Mouse (Mus musculus): ENCODE data around the gene Dph1. TPM values are rescaled to one million over a fixed set of nuclear protein-coding genes. Genes with fewer than 3 reads are reported as not detected.

Gene Dph1
- polyA plus RNA-seq, 1 experiment = not detected

DNA sequence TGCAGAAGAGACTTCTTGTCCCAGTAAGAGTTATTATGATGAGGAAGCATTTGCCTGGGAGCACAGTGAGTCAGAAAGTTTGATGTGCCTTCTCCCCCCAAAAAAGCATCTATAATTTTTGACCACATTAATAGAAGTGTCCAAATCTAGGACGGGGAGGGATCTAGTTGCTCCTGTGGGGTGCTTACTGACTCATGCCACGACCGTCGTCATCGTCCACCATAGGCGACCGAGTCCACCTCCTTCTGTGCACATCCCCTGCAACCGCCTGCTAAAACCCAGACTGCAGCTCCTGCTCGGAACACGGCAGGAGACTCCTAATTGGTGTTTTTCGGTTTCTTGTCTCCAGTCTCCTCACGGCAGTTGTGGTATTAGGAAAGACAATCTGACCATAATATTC is 33.0 kb upstream of the Dph1 start:
- WGBS = 86% methylated on average over 12 of the region's 12 CpGs
- peaks cover 8% of the 10 kb centered on the region for H3K4me1 ChIP-seq (ENCODE audit: control insufficient read depth, insufficient read depth, low read length)
- no peak overlapping the region for H3K27ac ChIP-seq (ENCODE audit: insufficient read depth, low read depth, low read length)
- H3K4me3 ChIP-seq (ENCODE audit: insufficient read depth, low read depth, low read length) = no peak overlapping the region
- TF ChIP-seq POLR2A (IDR thresholded peaks at IDR 0.05; ENCODE audit: insufficient read depth, low read depth, low read length) = no peak
- no peak for TF ChIP-seq CTCF (IDR thresholded peaks at IDR 0.05; ENCODE audit: insufficient read depth, low read depth, low read length)

DNA sequence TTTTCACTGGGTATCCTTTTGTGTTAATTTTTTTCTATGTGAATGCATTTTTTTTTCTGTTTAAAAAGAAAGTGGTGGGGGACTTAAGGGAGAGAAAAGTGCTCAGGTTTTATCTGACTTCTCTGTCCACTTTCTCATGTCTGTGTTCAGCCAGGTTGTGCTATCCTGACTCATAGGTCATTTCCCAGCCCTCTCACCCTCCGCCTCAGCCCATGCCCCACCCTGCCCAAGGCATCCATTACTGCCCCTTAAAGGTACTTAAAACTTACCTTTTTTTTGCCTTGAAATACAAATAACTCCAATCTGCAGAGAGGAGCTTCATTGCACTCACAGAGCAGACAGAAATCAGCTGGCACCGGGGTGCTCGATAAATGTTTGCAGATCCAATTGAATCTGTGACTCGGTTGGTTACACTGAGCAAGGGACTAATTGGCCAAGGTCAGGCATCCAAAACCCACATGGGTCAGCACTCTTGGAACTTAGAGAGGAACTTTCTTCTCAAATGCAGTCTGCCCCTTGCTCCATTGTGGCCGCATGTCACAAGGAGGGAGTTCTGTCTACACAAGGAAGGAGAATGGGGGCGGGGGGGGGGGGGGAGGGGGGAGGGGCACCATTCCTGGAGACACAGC is 29.6 kb upstream of the Dph1 start:
- H3K4me1 ChIP-seq (ENCODE audit: control insufficient read depth, insufficient read depth, low read length) = peaks cover 8% of the 10 kb centered on the region
- H3K4me3 ChIP-seq (ENCODE audit: insufficient read depth, low read depth, low read length) = no peak overlapping the region
- WGBS = 37% methylated on average over 5 of the region's 6 CpGs
- H3K27ac ChIP-seq (ENCODE audit: insufficient read depth, low read depth, low read length) = no peak overlapping the region
- no peak for TF ChIP-seq POLR2A (IDR thresholded peaks at IDR 0.05; ENCODE audit: insufficient read depth, low read depth, low read length)
- no peak for TF ChIP-seq CTCF (IDR thresholded peaks at IDR 0.05; ENCODE audit: insufficient read depth, low read depth, low read length)

DNA sequence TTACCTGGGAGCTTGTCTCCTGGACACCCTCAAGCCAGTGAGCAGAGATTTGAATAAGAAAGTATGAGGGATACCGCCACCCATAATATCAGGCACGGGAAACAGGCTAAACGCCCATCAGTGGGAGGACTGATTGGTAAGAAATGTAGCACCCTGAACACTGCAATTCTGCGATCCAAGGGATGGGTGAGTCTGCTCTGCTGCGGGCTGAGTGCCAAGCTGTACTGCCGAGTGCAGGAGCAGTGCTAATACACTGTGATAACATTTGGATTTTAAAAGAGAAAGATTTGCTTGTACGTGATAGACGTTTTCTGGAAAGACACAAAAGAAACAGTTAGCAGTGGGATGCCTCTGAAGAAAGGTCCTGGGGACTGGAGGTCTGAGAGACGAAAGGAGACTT is 29.1 kb upstream of the Dph1 start:
- TF ChIP-seq POLR2A (IDR thresholded peaks at IDR 0.05; ENCODE audit: insufficient read depth, low read depth, low read length) (no peak), CTCF (IDR thresholded peaks at IDR 0.05; ENCODE audit: insufficient read depth, low read depth, low read length) (no peak)
- Histone ChIP-seq H3K4me1 (ENCODE audit: control insufficient read depth, insufficient read depth, low read length) (peaks cover 8% of the 10 kb centered on the region), H3K4me3 (ENCODE audit: insufficient read depth, low read depth, low read length) (no peak overlapping the region), H3K27ac (ENCODE audit: insufficient read depth, low read depth, low read length) (no peak overlapping the region)
- WGBS = 12% methylated on average over 9 of the region's 9 CpGs

DNA sequence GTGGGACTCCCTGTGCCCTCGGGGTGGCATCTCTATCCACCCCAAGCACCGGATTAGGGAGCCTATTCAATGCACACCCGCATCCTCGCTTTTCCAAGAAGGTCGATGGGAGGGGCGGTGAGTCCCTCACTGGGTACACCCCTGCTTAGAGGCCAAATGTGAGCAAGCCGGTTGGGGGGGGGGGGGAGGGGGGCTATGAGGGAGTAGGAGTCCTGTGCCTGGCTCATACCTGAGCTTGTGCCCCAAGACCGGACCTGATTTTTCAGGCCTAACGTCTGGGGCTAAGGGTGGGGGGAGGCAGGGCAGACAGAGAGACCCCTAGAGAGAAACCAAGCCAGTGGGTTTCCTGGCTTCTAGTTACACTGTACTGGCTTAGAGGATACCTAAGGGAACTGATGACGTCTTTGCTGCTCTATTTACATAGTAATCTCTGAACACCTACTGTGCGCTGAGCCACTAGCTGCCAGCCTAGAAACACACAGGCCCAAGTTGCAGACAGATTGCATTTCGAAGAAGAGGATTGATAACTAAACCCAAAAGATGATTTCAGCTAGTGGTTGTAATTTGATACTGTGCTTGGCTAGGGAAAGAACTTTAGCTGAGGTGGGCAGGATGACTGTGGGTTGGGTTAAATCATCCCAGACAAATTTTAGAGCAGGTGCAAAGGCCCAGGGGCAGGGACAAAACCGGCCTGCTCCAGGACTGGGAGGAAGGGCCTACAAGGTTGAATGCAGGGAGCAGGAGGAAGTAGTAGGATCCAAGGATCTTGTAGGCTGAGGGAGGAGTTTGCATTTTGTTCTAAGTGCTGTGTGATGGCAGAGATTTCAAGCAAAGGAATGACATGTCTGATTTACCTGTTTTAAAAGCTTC is 23.3 kb upstream of the Dph1 start:
- 40% methylated on average over 13 of the region's 13 CpGs for whole genome bisulfite sequencing
- H3K4me3 ChIP-seq (ENCODE audit: insufficient read depth, low read depth, low read length) = no peak overlapping the region
- H3K27ac ChIP-seq (ENCODE audit: insufficient read depth, low read depth, low read length) = no peak overlapping the region
- TF ChIP-seq CTCF (IDR thresholded peaks at IDR 0.05; ENCODE audit: insufficient read depth, low read depth, low read length) = no peak
- no peak for TF ChIP-seq POLR2A (IDR thresholded peaks at IDR 0.05; ENCODE audit: insufficient read depth, low read depth, low read length)
- peaks cover 25% of the 10 kb centered on the region for H3K4me1 ChIP-seq (ENCODE audit: control insufficient read depth, insufficient read depth, low read length)

DNA sequence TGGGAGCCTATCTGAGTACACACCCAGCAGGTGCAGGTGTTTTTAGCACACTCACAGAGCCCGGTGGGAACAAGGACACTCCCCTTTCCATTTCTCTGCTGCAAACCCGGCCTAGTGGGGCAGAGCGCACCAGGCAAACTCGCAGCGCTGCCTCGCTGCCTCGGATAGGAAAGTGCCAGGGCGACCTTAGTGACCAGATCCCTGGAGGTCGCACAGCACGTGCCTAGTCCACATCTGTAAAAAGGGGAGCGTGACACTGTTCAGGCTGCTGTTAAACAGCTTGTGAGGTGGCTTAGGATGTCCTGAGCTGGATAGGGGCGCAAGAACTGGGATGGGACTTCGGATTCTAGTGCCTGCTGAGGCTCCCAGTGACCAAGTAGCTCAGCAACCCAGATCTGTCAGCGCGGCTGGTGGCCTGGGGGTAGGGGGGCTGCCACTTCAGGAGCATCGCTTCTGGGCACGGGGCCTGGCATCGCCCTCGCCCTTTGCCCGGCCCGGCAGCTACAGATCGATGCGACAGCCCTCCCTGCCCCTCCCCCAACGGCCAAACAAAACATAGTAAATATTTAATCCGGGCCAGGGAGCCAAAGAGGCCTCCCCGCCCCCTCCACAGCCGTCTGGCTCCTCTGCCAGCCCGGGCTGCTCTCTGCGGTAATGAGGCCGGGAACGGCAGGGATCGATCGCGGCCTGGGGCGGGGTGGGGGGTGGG is 22.5 kb upstream of the Dph1 start:
- no peak overlapping the region for H3K4me3 ChIP-seq (ENCODE audit: insufficient read depth, low read depth, low read length)
- 0 out of 2 replicates have a peak overlapping the region, but pooled peaks have one; percentile 2 for H3K27ac ChIP-seq (ENCODE audit: insufficient read depth, low read depth, low read length)
- WGBS = 14% methylated on average over 35 of the region's 35 CpGs
- TF ChIP-seq CTCF (IDR thresholded peaks at IDR 0.05; ENCODE audit: insufficient read depth, low read depth, low read length) = no peak
- TF ChIP-seq POLR2A (IDR thresholded peaks at IDR 0.05; ENCODE audit: insufficient read depth, low read depth, low read length) = no peak
- H3K4me1 ChIP-seq (ENCODE audit: control insufficient read depth, insufficient read depth, low read length) = peaks cover 24% of the 10 kb centered on the region

DNA sequence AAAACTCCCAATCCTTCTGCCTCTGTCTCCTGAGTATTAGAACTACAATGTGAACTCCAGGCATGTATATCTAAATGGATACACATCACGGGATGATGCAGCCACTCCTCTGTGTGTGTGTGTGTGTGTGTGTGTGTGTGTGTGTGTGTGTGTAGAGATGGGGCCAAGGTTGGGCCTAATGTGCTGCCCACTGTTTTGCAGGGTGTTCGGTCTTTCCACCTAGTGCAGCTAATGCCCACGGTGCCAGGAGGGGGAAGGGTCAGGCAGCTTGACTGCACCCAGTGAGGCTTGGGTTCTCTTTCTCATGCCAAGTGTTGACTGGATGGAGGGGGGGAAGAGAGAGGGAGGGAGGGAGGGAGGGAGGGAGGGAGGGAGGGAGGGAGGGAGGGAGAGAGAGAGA is 21.8 kb upstream of the Dph1 start:
- no peak overlapping the region for H3K4me3 ChIP-seq (ENCODE audit: insufficient read depth, low read depth, low read length)
- H3K27ac ChIP-seq (ENCODE audit: insufficient read depth, low read depth, low read length) = no peak overlapping the region
- TF ChIP-seq POLR2A (IDR thresholded peaks at IDR 0.05; ENCODE audit: insufficient read depth, low read depth, low read length) = no peak
- TF ChIP-seq CTCF (IDR thresholded peaks at IDR 0.05; ENCODE audit: insufficient read depth, low read depth, low read length) = no peak
- 38% methylated on average over 3 of the region's 3 CpGs for WGBS
- peaks cover 24% of the 10 kb centered on the region for H3K4me1 ChIP-seq (ENCODE audit: control insufficient read depth, insufficient read depth, low read length)

DNA sequence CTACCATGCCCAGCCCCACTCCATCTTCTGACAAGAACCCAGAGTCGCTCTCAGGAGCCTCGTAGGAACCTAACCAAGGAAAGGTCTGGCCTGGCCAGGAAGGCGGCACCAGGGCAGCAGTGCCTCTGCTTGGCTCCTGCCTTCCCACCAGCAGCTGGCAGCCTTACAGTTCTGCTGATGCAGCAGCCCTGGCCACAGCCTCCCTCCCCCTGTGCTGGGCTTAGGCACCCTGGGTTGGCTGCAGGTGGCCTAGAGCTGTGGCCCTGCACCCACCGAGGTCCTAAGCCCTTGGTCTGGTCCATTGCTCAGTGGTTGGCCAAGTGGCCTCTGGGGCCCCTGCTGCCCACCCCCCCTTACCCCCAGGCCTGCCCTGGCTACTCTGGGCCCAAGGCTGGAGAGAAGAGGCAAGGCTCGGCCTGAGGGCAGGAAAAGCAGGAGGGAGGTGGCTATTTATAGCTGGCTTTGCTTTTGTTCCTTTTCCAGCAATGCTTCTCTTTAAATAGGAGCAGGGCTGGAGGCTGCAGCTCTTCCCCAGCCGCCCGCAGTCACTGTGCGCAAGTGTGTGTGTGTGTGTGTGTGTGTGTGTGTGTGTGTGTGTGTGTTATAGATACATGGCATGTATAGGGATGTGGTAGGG is 21.1 kb upstream of the Dph1 start:
- TF ChIP-seq POLR2A (IDR thresholded peaks at IDR 0.05; ENCODE audit: insufficient read depth, low read depth, low read length) = no peak
- TF ChIP-seq CTCF (IDR thresholded peaks at IDR 0.05; ENCODE audit: insufficient read depth, low read depth, low read length) = no peak
- H3K4me1 ChIP-seq (ENCODE audit: control insufficient read depth, insufficient read depth, low read length) = peaks cover 24% of the 10 kb centered on the region
- peak overlapping the region; percentile 53 for H3K27ac ChIP-seq (ENCODE audit: insufficient read depth, low read depth, low read length)
- no peak overlapping the region for H3K4me3 ChIP-seq (ENCODE audit: insufficient read depth, low read depth, low read length)
- 40% methylated on average over 8 of the region's 8 CpGs for WGBS

DNA sequence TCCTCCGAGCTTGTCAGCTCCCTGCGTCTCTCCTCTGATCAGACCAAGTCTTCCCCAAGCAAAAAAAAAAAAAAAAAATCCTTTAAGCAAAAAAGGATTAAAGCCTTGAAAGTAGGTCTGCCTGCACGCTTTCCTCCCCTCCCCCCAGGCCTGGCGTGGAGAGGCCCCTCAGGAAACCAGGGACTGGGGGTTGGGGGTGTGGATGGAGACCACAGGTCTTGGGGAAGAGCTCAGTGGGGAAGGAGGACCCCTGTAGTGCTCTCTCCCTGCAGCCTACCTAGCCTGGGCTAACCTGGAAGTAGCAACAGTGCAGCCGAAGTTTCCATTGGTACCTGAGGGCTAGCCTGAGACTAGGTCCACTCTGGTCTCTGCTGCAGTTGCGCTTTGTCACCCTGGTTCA is 19.7 kb upstream of the Dph1 start:
- Histone ChIP-seq H3K4me3 (ENCODE audit: insufficient read depth, low read depth, low read length) (no peak overlapping the region), H3K27ac (ENCODE audit: insufficient read depth, low read depth, low read length) (no peak overlapping the region), H3K4me1 (ENCODE audit: control insufficient read depth, insufficient read depth, low read length) (peaks cover 24% of the 10 kb centered on the region)
- TF ChIP-seq CTCF (IDR thresholded peaks at IDR 0.05; ENCODE audit: insufficient read depth, low read depth, low read length) (no peak), POLR2A (IDR thresholded peaks at IDR 0.05; ENCODE audit: insufficient read depth, low read depth, low read length) (no peak)
- 92% methylated on average over 6 of the region's 6 CpGs for WGBS

All from olfactory bulb, adult 2 months (tissue).